Comparison of ENCODE assay signal across 8 mouse cellular contexts in genomic region chr4:41731052-41731765, GRCm38 (mm10). TPM values are rescaled to one million over a fixed set of nuclear protein-coding genes. Genes with fewer than 3 reads are reported as not detected.
DNase-seq lines count a peak whose midpoint lies in the region; TF ChIP-seq lines count a peak whose summit lies in the region.

Arid3c (minus strand) TSS chr4:41731142.

- TF ChIP-seq CTCF in kidney, adult 2 months (conservative IDR thresholded peaks at IDR 0.05; ENCODE audit: insufficient read depth, insufficient read length, low read depth, low read length), result no peak
- no peak for TF ChIP-seq CTCF in brain, embryonic 14.5 days (IDR thresholded peaks at IDR 0.05; ENCODE audit: borderline replicate concordance, extremely low read depth, insufficient read depth, insufficient read length)

- H3K27me3 ChIP-seq in kidney, adult 2 months (replicated peaks; ENCODE audit: control insufficient read depth, insufficient read depth, low read length), result peaks cover 5% of the 10 kb centered on the region
- peaks cover 60% of the 10 kb centered on the region for H3K27me3 ChIP-seq in myocyte (ENCODE audit: control insufficient read depth, insufficient read depth, insufficient read length)

- no peak within 1 kb of the TSS for H3ac ChIP-seq in myocyte (ENCODE audit: control insufficient read depth, insufficient read length)

- DNase-seq in kidney, adult 2 months, result no peak
- DNase-seq in kidney, postnatal 25 days, result no peak
- peak; percentile 29 for DNase-seq in brain, embryonic 14.5 days (ENCODE audit: low read depth)
- DNase-seq in induced T-regulatory cell, adult 2 months (ENCODE audit: low read depth), result peak; percentile 49
- no peak for DNase-seq in urinary bladder, postnatal 36 days (ENCODE audit: low spot score in 2 of 2)
- no peak for DNase-seq in layer of hippocampus, adult 8-10 months (ENCODE audit: low spot score in 2 of 2)
- no peak for DNase-seq in cerebellum, postnatal 25 days

- TF ChIP-seq POLR2A in kidney, adult 2 months (IDR thresholded peaks at IDR 0.05; ENCODE audit: low read depth, low read length), result no peak
- TF ChIP-seq POLR2A in brain, embryonic 14.5 days (IDR thresholded peaks at IDR 0.05; ENCODE audit: borderline replicate concordance, extremely low read depth, insufficient read depth, insufficient read length, poor library complexity, severe bottlenecking), result no peak
- no peak for TF ChIP-seq POLR2A in myocyte (IDR thresholded peaks at IDR 0.05; ENCODE audit: insufficient read length, low read depth)

- H3K36me3 ChIP-seq in kidney, adult 2 months (ENCODE audit: control insufficient read depth, insufficient read depth, low read length), result no peaks in the 10 kb centered on the region
- H3K36me3 ChIP-seq in myocyte (ENCODE audit: control insufficient read depth, insufficient read depth), result no peaks in the 10 kb centered on the region

- WGBS in kidney, adult 2 months, result 2% methylated on average over 50 of the region's 50 CpGs

- no peaks in the 10 kb centered on the region for H3K4me1 ChIP-seq in kidney, adult 2 months (ENCODE audit: control insufficient read depth, insufficient read depth, low read length)

- H3K27ac ChIP-seq in kidney, adult 2 months (ENCODE audit: insufficient read depth, low read depth, low read length), result no peak within 1 kb of the TSS

- no peaks in the 10 kb centered on the region for H3K79me2 ChIP-seq in myocyte (ENCODE audit: control insufficient read depth, insufficient read depth)

- H3K4me3 ChIP-seq in kidney, adult 2 months (ENCODE audit: insufficient read depth, low read depth, low read length), result 0 out of 2 replicates have a peak within 1 kb of the TSS, but pooled peaks have one; percentile 9
- no peak within 1 kb of the TSS for H3K4me3 ChIP-seq in myocyte

- H3K4me2 ChIP-seq in myocyte (ENCODE audit: low read depth), result peak within 1 kb of the TSS; percentile 34

TF ChIP-seq in myocyte, 11 proteins besides CTCF, POLR2A, EP300 and RAD21:
- TF ChIP-seq MYOG (IDR thresholded peaks at IDR 0.05; ENCODE audit: control insufficient read depth in 1 of 3, insufficient read depth in 1 of 3, insufficient read length in 2 of 3, low read depth in 2 of 3), result no peak
- no peak for TF ChIP-seq USF1 (IDR thresholded peaks at IDR 0.05; ENCODE audit: low read depth)
- no peak for TF ChIP-seq MYOD1 (IDR thresholded peaks at IDR 0.05; ENCODE audit: control insufficient read depth in 1 of 3, insufficient read length in 2 of 3, low read depth in 2 of 3)
- TF ChIP-seq SRF (IDR thresholded peaks at IDR 0.05; ENCODE audit: control insufficient read depth, insufficient read length, low read depth), result no peak
- no peak for TF ChIP-seq TCF12 (IDR thresholded peaks at IDR 0.05; ENCODE audit: insufficient read depth, poor library complexity, severe bottlenecking)
- TF ChIP-seq CEBPB (IDR thresholded peaks at IDR 0.05; ENCODE audit: insufficient read depth, poor library complexity, severe bottlenecking), result no peak
- TF ChIP-seq MAX (IDR thresholded peaks at IDR 0.05; ENCODE audit: low read depth), result no peak
- TF ChIP-seq REST (IDR thresholded peaks at IDR 0.05; ENCODE audit: insufficient read depth, insufficient read length), result no peak
- TF ChIP-seq TCF3 (IDR thresholded peaks at IDR 0.05; ENCODE audit: insufficient read length, low read depth), result no peak
- no peak for TF ChIP-seq E2F4 (IDR thresholded peaks at IDR 0.05; ENCODE audit: insufficient read depth)
TF ChIP-seq in myocyte: peak in this region for 0.

RNA-seq across cellular contexts. Expression of gene Arid3c, which starts in this region (rescaled TPM):
- not detected in 2 replicates for polyA plus RNA-seq in kidney, adult 2 months (2012; rRNA removed)
- polyA plus RNA-seq in brain, embryonic 14.5 days (2012; rRNA removed), result 0.40 and 0.57 TPM in 2 replicates
- polyA plus RNA-seq in myocyte (2012; fragmentation: generic; extraction: Trizol), result not detected
- not detected for total RNA-seq in layer of hippocampus, adult 8-10 months (2022)

Comparison
In these comparisons a context has a peak if more than half of its experiments do, and no peak if none do; other contexts are left out.
1. Peak in DNase-seq in brain, embryonic 14.5 days; RNA of the gene not detected or under 1 TPM.